19 mouse cellular contexts compared by ENCODE assay signal in genomic region chr3:145654944-145655343, GRCm38 (mm10). TPM values are rescaled to one million over a fixed set of nuclear protein-coding genes. Genes with fewer than 3 reads are reported as not detected.
"Had no signal": no experiment of that assay in that cellular context is flagged by ENCODE, and none has a peak within 500 bp of the region (broad histone marks: within the 10 kb centered on the region; RNA-seq: fewer than 3 reads in every experiment).

No protein-coding gene starts in this region.

- H3K27me3 ChIP-seq: limb, embryonic 12.5 days; stomach, embryonic 15.5 days had no signal

- H3K4me3 ChIP-seq: limb, embryonic 12.5 days; liver, embryonic 15.5 days; midbrain, embryonic 15.5 days; neural tube, embryonic 13.5 days; stomach, embryonic 15.5 days had no signal

- H3K9me3 ChIP-seq: limb, embryonic 12.5 days; liver, embryonic 15.5 days; midbrain, embryonic 15.5 days; neural tube, embryonic 13.5 days; stomach, embryonic 15.5 days had no signal

- DNase-seq: kidney, adult 2 months; kidney, postnatal 36 days; layer of hippocampus, adult 9-11 months; layer of hippocampus, postnatal 36 days; liver; lung, adult 2 months; lung, postnatal 36 days; retina, postnatal 1 day; right cerebral cortex, postnatal 4 days; spleen, adult 18-20 months; thymus, postnatal 36 days had no signal

- H3K4me2 ChIP-seq: limb, embryonic 12.5 days; liver, embryonic 15.5 days; midbrain, embryonic 15.5 days; neural tube, embryonic 13.5 days; stomach, embryonic 15.5 days had no signal

- H3K9ac ChIP-seq: limb, embryonic 12.5 days; liver, embryonic 15.5 days; midbrain, embryonic 15.5 days; neural tube, embryonic 13.5 days; stomach, embryonic 15.5 days had no signal

- ATAC-seq: lung, postnatal 0 days; midbrain, embryonic 15.5 days had no signal

- H3K36me3 ChIP-seq: limb, embryonic 12.5 days; liver, embryonic 15.5 days; midbrain, embryonic 15.5 days; neural tube, embryonic 13.5 days; stomach, embryonic 15.5 days had no signal

- H3K27ac ChIP-seq: limb, embryonic 12.5 days; liver, embryonic 15.5 days; midbrain, embryonic 15.5 days; neural tube, embryonic 13.5 days; stomach, embryonic 15.5 days had no signal

RNA-seq across cellular contexts. Expression of gene Ccn1, which starts 5.2 kb away (rescaled TPM):
- total RNA-seq: megakaryocyte progenitor cell, adult 5-6 weeks; monocyte, adult 5-6 weeks had no signal
